Mouse (Mus musculus) midbrain, embryonic 15.5 days (tissue): ENCODE data around the gene Ryr1. TPM values are rescaled to one million over a fixed set of nuclear protein-coding genes. Genes with fewer than 3 reads are reported as not detected.
A peak's percentile ranks its signal among the peaks of the same experiment; 100 is the strongest.

Experiments used
- ATAC-seq: fragments of 200-750 bp; cut with Nextera tagmentation; replicated peaks from 2 replicates; pipeline ENCODE4 v1.8.0; 2017; ENCODE audit warnings: moderate TSS enrichment
- H3K27ac ChIP-seq: fragments of 300-500 bp; sonication (generic); 2 replicates; pipeline ENCODE4 v1.5.1; 2015; ENCODE audit warnings: mild to moderate bottlenecking, inconsistent platforms
- H3K27me3 ChIP-seq: fragments of 300-500 bp; sonication (generic); replicated peaks from 2 replicates; pipeline ENCODE4 v1.6.1; 2015; ENCODE audit warnings: inconsistent platforms
- H3K36me3 ChIP-seq: fragments of 300-500 bp; sonication (generic); replicated peaks from 2 replicates; pipeline ENCODE4 v1.6.1; 2015; ENCODE audit warnings: inconsistent platforms
- H3K4me1 ChIP-seq: fragments of 300-500 bp; sonication (generic); 2 replicates; pipeline ENCODE4 v1.6.1; 2015; ENCODE audit warnings: inconsistent platforms
- H3K4me2 ChIP-seq: fragments of 300-500 bp; sonication (generic); 2 replicates; pipeline ENCODE4 v1.6.1; 2015; ENCODE audit warnings: inconsistent platforms, mild to moderate bottlenecking, moderate library complexity
- H3K4me3 ChIP-seq: fragments of 300-500 bp; sonication (generic); 2 replicates; pipeline ENCODE4 v1.5.1; 2015; ENCODE audit warnings: mild to moderate bottlenecking, inconsistent platforms
- H3K9ac ChIP-seq: fragments of 300-500 bp; sonication (generic); 2 replicates; pipeline ENCODE4 v1.6.1; 2015; ENCODE audit warnings: mild to moderate bottlenecking, inconsistent platforms
- H3K9me3 ChIP-seq: fragments of 300-500 bp; sonication (generic); 2 replicates; pipeline ENCODE4 v1.6.1; 2016; ENCODE audit warnings: inconsistent platforms
- WGBS: fragments of 180-500 bp; shearing (Covaris S2); methylation state at CpG from one replicate; pipeline ENCODE4 v1.1.7; 2015; ENCODE audit warnings: mixed read lengths; 5-methylcytosine and 5-hydroxymethylcytosine counted together
- microRNA counts: library from miRNA; unstranded; fragments of <30 nt; microRNA quantifications from one replicate; lab custom pipeline; 2016
- microRNA-seq: library from miRNA; unstranded; fragments of <30 nt; microRNA quantifications from one replicate; pipeline ENCODE4, GENCODE M21; 2016
- polyA plus RNA-seq: library from polyadenylated mRNA; unstranded; fragments of >200 nt; fragmentation: Nextera tagmentation; extraction: Ambion mirVana; gene quantifications from 2 replicates; pipeline ENCODE4 v1.2.1, GENCODE M21; 2015

The Ryr1 gene
- polyA plus RNA-seq, 1 experiment from 2014 or later = 12.4 TPM

- H3K36me3 ChIP-seq = no peaks in the 10 kb centered on the region
- 0 out of 2 replicates have a peak overlapping the region, but pooled peaks have one; percentile 7 for H3K4me2 ChIP-seq
- H3K27me3 ChIP-seq = no peaks in the 10 kb centered on the region
- H3K4me1 ChIP-seq = peaks cover 51% of the 10 kb centered on the region
- H3K27ac ChIP-seq = no peak overlapping the region
- 85% methylated on average over 1 of the region's 1 CpGs for WGBS
- no peak overlapping the region for H3K9ac ChIP-seq
- H3K9me3 ChIP-seq = no peaks in the 10 kb centered on the region
- ATAC-seq = no peak
- no peak overlapping the region for H3K4me3 ChIP-seq
Observed at GRCm38 (mm10) chr7:28958770-28959169, 166.2 kb downstream of the Ryr1 start.

- Histone ChIP-seq H3K9me3 (no peaks in the 10 kb centered on the region), H3K27ac (no peak overlapping the region), H3K27me3 (no peaks in the 10 kb centered on the region), H3K4me3 (no peak overlapping the region), H3K4me2 (no peak overlapping the region), H3K9ac (no peak overlapping the region), H3K36me3 (no peaks in the 10 kb centered on the region), H3K4me1 (peaks cover 56% of the 10 kb centered on the region)
- ATAC-seq = no peak
- WGBS = 74% methylated on average over 1 of the region's 1 CpGs
Observed at GRCm38 (mm10) chr7:28957997-28958725, 166.8 kb downstream of the Ryr1 start.

GRCm38 (mm10) chr7:28957286-28957685, 167.7 kb downstream of the Ryr1 start:
- no peaks in the 10 kb centered on the region for H3K9me3 ChIP-seq
- peaks cover 50% of the 10 kb centered on the region for H3K4me1 ChIP-seq
- no peak for ATAC-seq
- H3K27me3 ChIP-seq = no peaks in the 10 kb centered on the region
- H3K36me3 ChIP-seq = no peaks in the 10 kb centered on the region
- H3K4me2 ChIP-seq = no peak overlapping the region
- 86% methylated on average over 6 of the region's 6 CpGs for WGBS
- no peak overlapping the region for H3K4me3 ChIP-seq
- H3K27ac ChIP-seq = no peak overlapping the region
- no peak overlapping the region for H3K9ac ChIP-seq

DNA sequence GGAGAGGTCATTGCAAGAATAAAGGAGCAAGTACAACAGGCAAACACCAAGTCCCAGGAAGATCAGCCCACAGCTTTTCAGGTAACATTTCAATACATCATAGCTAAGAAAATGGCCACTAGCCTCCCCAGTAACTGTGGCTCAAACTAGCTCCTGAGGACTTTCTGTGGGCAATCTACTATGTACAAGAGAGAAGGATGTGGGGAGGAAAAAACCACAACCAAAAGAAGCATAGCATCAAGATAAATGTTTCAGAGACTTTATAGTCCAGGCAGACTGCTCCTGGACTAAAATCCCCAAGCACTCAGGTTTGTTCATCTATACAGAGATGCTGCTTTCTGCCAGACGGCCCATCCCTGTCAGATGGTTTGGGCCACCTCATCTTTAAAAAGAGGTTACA, 168.7 kb downstream of the Ryr1 start:
- ATAC-seq = no peak
- H3K36me3 ChIP-seq = no peaks in the 10 kb centered on the region
- H3K9ac ChIP-seq = no peak overlapping the region
- no peak overlapping the region for H3K4me3 ChIP-seq
- no peaks in the 10 kb centered on the region for H3K9me3 ChIP-seq
- no peak overlapping the region for H3K27ac ChIP-seq
- H3K27me3 ChIP-seq = no peaks in the 10 kb centered on the region
- H3K4me1 ChIP-seq = peaks cover 48% of the 10 kb centered on the region
- WGBS = 83% methylated on average over 1 of the region's 1 CpGs
- H3K4me2 ChIP-seq = no peak overlapping the region

DNA sequence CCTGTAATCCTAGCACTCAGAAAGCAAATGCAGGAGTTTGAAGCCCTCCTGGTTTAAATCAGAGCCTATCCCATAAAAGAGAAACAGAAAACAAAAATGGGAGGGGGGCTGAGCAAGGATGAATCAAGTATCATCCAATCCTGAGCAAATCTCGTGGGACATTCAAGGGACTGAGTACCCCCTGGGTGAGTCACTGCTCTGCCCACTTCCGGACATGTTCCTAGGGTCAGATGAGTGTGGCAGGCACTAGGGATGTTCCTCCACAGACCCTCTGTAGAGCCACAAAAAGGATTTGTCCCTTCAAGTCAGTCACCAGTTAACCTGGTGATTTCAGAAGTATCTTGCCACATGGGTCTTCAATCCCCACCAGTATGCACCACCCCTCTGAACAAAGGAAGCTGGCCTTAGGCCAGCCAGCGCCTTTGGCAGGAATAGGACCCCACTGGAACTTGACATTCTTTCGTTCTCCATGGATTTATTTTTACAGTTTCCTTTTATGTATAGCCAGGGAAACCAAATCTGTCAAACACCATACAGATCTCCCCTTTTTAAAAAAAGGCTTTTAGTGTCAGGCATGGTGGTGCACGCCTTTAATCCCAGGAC, 169.6 kb downstream of the Ryr1 start:
- H3K4me3 ChIP-seq = no peak overlapping the region
- WGBS = 51% methylated on average over 5 of the region's 5 CpGs
- peaks cover 39% of the 10 kb centered on the region for H3K4me1 ChIP-seq
- no peaks in the 10 kb centered on the region for H3K36me3 ChIP-seq
- H3K9me3 ChIP-seq = no peaks in the 10 kb centered on the region
- no peaks in the 10 kb centered on the region for H3K27me3 ChIP-seq
- H3K9ac ChIP-seq = no peak overlapping the region
- H3K27ac ChIP-seq = no peak overlapping the region
- ATAC-seq = no peak
- no peak overlapping the region for H3K4me2 ChIP-seq

GRCm38 (mm10) chr7:28954773-28955172, 170.2 kb downstream of the Ryr1 start:
- Histone ChIP-seq H3K27ac (no peak overlapping the region), H3K36me3 (no peaks in the 10 kb centered on the region)
- WGBS = 78% methylated on average over 4 of the region's 4 CpGs

GRCm38 (mm10) chr7:28953476-28954376, 171.3 kb downstream of the Ryr1 start:
- WGBS = 4% methylated on average over 2 of the region's 2 CpGs
- Histone ChIP-seq H3K4me3 (no peak overlapping the region), H3K9me3 (no peaks in the 10 kb centered on the region), H3K4me1 (peaks cover 22% of the 10 kb centered on the region), H3K27ac (0 out of 2 replicates have a peak overlapping the region, but pooled peaks have one; percentile 5), H3K27me3 (no peaks in the 10 kb centered on the region), H3K36me3 (no peaks in the 10 kb centered on the region), H3K9ac (no peak overlapping the region), H3K4me2 (no peak overlapping the region)
- ATAC-seq = no peak

More at GRCm38 (mm10) chr7:28954773-28955172, 170.2 kb downstream of the Ryr1 start:
- H3K4me3 ChIP-seq = no peak overlapping the region
- no peak for ATAC-seq
- no peak overlapping the region for H3K9ac ChIP-seq
- no peaks in the 10 kb centered on the region for H3K9me3 ChIP-seq
- H3K4me2 ChIP-seq = no peak overlapping the region
- no peaks in the 10 kb centered on the region for H3K27me3 ChIP-seq
- peaks cover 33% of the 10 kb centered on the region for H3K4me1 ChIP-seq

MicroRNAs encoded within 50 kb of the gene (microRNA counts, 519-probe panel; counts per million panel counts)
- microRNA mmu-miR-1963 (lab: Ali Mortazavi, UCI) = 2,533 counts per million, percentile 51 among the panel's probes with 10 or more counts

Small RNA genes lying within 50 kb of the gene (microRNA-seq; reads per million reads assigned to microRNA genes)
- not detected for gene Gm44408
- not detected for gene Mir1963

Other genes starting within 250 kb of the Ryr1 start
- 0.33 and 0.52 TPM in 2 replicates for gene Capn12, start 243.8 kb downstream of the Ryr1 start, polyA plus RNA-seq
- gene Actn4, start 162.8 kb downstream of the Ryr1 start, polyA plus RNA-seq = 140 and 143 TPM in 2 replicates
- 269 and 284 TPM in 2 replicates for gene Eif3k, start 143.3 kb downstream of the Ryr1 start, polyA plus RNA-seq
- 8.5 and 11.4 TPM in 2 replicates for gene Map4k1, start 143.1 kb downstream of the Ryr1 start, polyA plus RNA-seq
- gene Rasgrp4, start 9.7 kb upstream of the Ryr1 start, polyA plus RNA-seq = 0.90 and 0.95 TPM in 2 replicates
- gene Fam98c, start 31.1 kb upstream of the Ryr1 start, polyA plus RNA-seq = 21.8 and 27.9 TPM in 2 replicates
- gene Ggn, start 45.0 kb upstream of the Ryr1 start, polyA plus RNA-seq = 0.37 and 1.1 TPM in 2 replicates
- 11.3 and 11.5 TPM in 2 replicates for gene Spred3, start 45.2 kb upstream of the Ryr1 start, polyA plus RNA-seq
- gene Psmd8, start 55.5 kb upstream of the Ryr1 start, polyA plus RNA-seq = 282 and 290 TPM in 2 replicates
- gene Catsperg1, start 88.9 kb upstream of the Ryr1 start, polyA plus RNA-seq = 4.2 and 5.3 TPM in 2 replicates
- gene Kcnk6, start 107.3 kb upstream of the Ryr1 start, polyA plus RNA-seq = 1.2 and 1.4 TPM in 2 replicates
- 91.2 and 95.1 TPM in 2 replicates for gene Yif1b, start 113.2 kb upstream of the Ryr1 start, polyA plus RNA-seq
- 1.1 and 1.5 TPM in 2 replicates for gene 2200002D01Rik, start 123.3 kb upstream of the Ryr1 start, polyA plus RNA-seq
- gene Spint2, start 156.7 kb upstream of the Ryr1 start, polyA plus RNA-seq = 72.4 and 77.3 TPM in 2 replicates
- 3.3 and 4.3 TPM in 2 replicates for gene Ppp1r14a, start 164.1 kb upstream of the Ryr1 start, polyA plus RNA-seq
- gene Dpf1, start 178.8 kb upstream of the Ryr1 start, polyA plus RNA-seq = 256 and 261 TPM in 2 replicates